Mouse (Mus musculus) hindbrain, embryonic 15.5 days (tissue): ENCODE data around the gene Elmo1. TPM values are rescaled to one million over a fixed set of nuclear protein-coding genes. Genes with fewer than 3 reads are reported as not detected.

Experiments used
- ATAC-seq: fragments of 200-750 bp; cut with Nextera tagmentation; 2 replicates; pipeline ENCODE4 v1.8.0; 2017; ENCODE audit warnings: low read depth, moderate number of reproducible peaks, moderate TSS enrichment; ENCODE audit not compliant: low FRiP score
- H3K27ac ChIP-seq: fragments of 300-500 bp; sonication (generic); replicated peaks from 2 replicates; pipeline ENCODE4 v1.5.1; 2015; ENCODE audit warnings: mild to moderate bottlenecking, inconsistent platforms
- H3K27me3 ChIP-seq: fragments of 300-500 bp; sonication (generic); 2 replicates; pipeline ENCODE4 v1.6.1; 2015; ENCODE audit warnings: control low read depth, inconsistent platforms
- H3K36me3 ChIP-seq: fragments of 300-500 bp; sonication (generic); 2 replicates; pipeline ENCODE4 v1.6.1; 2015; ENCODE audit warnings: control low read depth, inconsistent platforms
- H3K4me1 ChIP-seq: fragments of 300-500 bp; sonication (generic); replicated peaks from 2 replicates; pipeline ENCODE4 v1.6.1; 2015; ENCODE audit warnings: control low read depth, inconsistent platforms
- H3K4me2 ChIP-seq: fragments of 300-500 bp; sonication (generic); 2 replicates; pipeline ENCODE4 v1.6.1; 2015; ENCODE audit warnings: moderate library complexity, mild to moderate bottlenecking, inconsistent platforms
- H3K4me3 ChIP-seq: fragments of 300-500 bp; sonication (generic); 2 replicates; pipeline ENCODE4 v1.5.1; 2015; ENCODE audit warnings: mild to moderate bottlenecking, inconsistent platforms
- H3K9ac ChIP-seq: fragments of 300-500 bp; sonication (generic); 2 replicates; pipeline ENCODE4 v1.6.1; 2015; ENCODE audit warnings: inconsistent platforms
- H3K9me3 ChIP-seq: fragments of 300-500 bp; sonication (generic); 2 replicates; pipeline ENCODE4 v1.6.1; 2016; ENCODE audit warnings: control low read depth, inconsistent platforms
- WGBS: fragments of 180-500 bp; shearing (Covaris S2); methylation state at CpG from one replicate; pipeline ENCODE4 v1.1.7; 2015; 5-methylcytosine and 5-hydroxymethylcytosine counted together
- polyA plus RNA-seq: library from polyadenylated mRNA; unstranded; fragments of >200 nt; fragmentation: Nextera tagmentation; extraction: Ambion mirVana; gene quantifications from 2 replicates; pipeline ENCODE4 v1.2.1, GENCODE M21; 2015

Gene Elmo1
- polyA plus RNA-seq, 1 experiment from 2014 or later: 47.9 TPM

DNA sequence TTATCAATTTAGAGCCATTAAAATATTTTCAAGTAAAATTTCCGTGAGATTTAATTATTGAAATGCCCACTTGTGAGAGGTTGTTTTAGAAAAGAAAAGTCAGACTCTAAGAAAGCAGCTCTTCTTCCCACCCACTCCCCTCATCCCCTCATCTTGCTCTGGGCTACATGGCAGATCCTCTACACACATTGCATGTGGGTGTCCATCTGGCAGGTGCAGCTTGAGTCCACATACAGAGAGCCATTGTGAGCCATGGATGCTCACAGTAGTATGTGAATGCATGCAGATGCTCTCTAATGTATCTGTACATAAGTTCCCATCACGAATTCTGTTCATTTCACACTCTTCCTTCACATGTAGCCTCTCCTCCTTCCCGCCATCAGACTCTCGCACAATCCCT is 236.7 kb downstream of the Elmo1 start:
- H3K27ac ChIP-seq: no peak overlapping the region
- no peaks in the 10 kb centered on the region for H3K4me1 ChIP-seq
- WGBS: 94% methylated on average over 4 of the region's 4 CpGs
- H3K9me3 ChIP-seq: no peaks in the 10 kb centered on the region
- no peak for ATAC-seq
- H3K9ac ChIP-seq: no peak overlapping the region
- H3K36me3 ChIP-seq: no peaks in the 10 kb centered on the region
- H3K27me3 ChIP-seq: no peaks in the 10 kb centered on the region
- H3K4me2 ChIP-seq: no peak overlapping the region
- no peak overlapping the region for H3K4me3 ChIP-seq

DNA sequence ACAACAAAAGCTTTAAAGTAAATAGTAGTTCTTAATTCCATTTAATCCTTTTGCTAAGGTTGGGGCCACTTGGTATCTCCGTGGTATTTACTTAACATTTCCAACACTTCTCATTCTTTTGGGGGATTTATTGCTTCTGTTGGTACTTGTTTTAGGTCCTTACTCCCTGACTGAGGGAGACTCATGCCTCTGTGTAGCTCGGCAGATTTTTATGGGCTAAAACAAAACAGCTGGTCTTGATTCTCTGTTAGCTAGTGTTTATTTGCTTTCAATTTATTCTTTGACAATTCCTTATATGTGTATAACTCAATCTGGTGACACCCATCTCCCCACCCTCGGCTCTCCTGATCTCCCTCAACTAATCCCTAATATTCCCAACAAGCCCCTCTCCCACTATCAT is 237.6 kb downstream of the Elmo1 start:
- no peak for ATAC-seq
- H3K27ac ChIP-seq: no peak overlapping the region
- no peak overlapping the region for H3K4me3 ChIP-seq
- no peaks in the 10 kb centered on the region for H3K9me3 ChIP-seq
- 77% methylated on average over 3 of the region's 3 CpGs for WGBS
- no peaks in the 10 kb centered on the region for H3K4me1 ChIP-seq
- no peaks in the 10 kb centered on the region for H3K36me3 ChIP-seq
- no peak overlapping the region for H3K4me2 ChIP-seq
- no peak overlapping the region for H3K9ac ChIP-seq
- H3K27me3 ChIP-seq: no peaks in the 10 kb centered on the region

DNA sequence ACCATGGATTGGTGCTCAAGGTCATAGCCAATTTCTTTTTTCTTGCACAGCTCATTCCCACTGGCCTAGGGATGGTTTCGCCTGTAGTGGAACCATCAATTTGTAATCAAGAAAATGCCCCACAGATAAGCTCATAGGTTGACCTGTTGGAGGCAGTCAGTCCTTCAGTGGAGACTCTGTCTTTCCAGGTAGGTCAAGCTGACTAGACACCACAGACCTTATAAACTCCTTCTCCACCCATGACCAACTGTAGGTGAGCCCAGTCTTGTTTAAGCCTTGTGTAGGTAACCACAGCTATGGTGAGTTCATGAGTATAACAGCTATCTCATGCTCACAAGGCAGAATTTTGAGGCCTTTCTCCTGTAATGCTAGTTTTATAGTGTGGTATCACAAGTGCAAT is 238.3 kb downstream of the Elmo1 start:
- whole genome bisulfite sequencing: 100% methylated on average over 1 of the region's 1 CpGs
- no peak for ATAC-seq
- no peak overlapping the region for H3K9ac ChIP-seq

DNA sequence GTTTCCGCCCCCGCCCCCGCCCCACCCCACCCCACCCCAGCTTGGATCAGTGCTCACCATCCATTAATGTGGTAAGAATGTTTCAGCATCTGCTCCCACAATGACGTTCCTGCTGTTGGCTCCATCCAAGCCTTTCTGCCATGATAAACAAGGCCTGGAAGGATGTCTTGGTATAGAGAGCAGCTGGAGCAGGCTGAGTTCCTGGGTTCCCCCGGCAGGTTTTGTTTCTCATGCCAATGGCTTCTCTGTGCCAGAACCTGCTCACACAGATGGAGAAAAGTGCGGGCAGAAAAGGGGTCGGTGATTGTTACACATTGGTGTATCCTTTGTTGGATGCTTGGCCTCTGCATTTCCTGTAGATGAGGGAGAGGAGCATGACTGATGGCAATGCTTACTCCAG is 240.6 kb downstream of the Elmo1 start:
- no peaks in the 10 kb centered on the region for H3K9me3 ChIP-seq
- H3K36me3 ChIP-seq: no peaks in the 10 kb centered on the region
- H3K4me2 ChIP-seq: no peak overlapping the region
- no peak overlapping the region; the same call in 1 of the 2 replicates for H3K27ac ChIP-seq
- no peaks in the 10 kb centered on the region; the same call in 1 of the 2 replicates for H3K4me1 ChIP-seq
- 78% methylated on average over 7 of the region's 7 CpGs for WGBS
- no peaks in the 10 kb centered on the region for H3K27me3 ChIP-seq
- no peak overlapping the region for H3K4me3 ChIP-seq
- no peak overlapping the region for H3K9ac ChIP-seq
- ATAC-seq: peak; percentile 48; the same call in 1 of the 2 replicates

More for the DNA sequence above, 238.3 kb downstream of the Elmo1 start:
- H3K4me3 ChIP-seq: no peak overlapping the region
- no peak overlapping the region for H3K4me2 ChIP-seq
- H3K27me3 ChIP-seq: no peaks in the 10 kb centered on the region
- H3K36me3 ChIP-seq: no peaks in the 10 kb centered on the region
- no peaks in the 10 kb centered on the region for H3K4me1 ChIP-seq
- H3K27ac ChIP-seq: no peak overlapping the region
- no peaks in the 10 kb centered on the region for H3K9me3 ChIP-seq

DNA sequence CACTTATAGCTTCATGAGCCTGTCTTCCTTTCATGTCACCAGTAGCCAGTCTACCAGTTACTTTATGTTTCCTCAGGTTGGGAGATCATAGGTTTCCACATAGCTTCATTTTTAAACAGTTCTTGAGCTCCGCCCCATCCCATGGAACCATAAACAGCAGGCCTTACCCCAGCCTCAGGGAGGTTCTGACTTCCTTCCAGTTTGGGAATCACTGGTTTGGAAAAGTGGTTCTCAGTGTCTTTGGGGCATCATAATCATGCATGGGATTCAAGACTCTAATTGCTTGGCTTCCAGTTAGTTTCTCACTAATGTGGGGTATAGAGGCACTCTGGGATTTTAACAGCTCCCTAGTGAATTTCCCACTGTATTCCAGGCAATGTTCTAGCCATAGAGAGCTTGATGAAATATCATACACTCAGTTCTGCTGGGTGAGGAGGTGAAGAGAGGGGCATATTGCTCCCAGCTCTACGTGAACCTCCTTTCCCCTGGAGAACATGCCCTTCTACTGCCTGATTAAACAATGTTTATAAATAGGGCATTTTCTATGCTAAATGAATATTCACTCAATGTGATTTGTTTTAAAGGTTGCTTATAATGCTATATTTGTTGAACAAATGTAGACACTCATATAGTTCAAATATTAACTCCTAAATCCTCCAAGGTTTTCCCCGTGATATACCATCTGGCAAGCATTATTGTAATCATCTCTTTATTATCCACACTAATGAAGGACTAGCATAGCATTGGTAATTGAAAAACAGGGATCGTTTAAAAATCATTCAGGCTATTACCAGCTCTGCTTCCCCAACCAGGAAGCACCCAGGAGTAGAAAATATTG is 244.9 kb downstream of the Elmo1 start:
- Histone ChIP-seq H3K4me1 (peaks cover 3% of the 10 kb centered on the region; the same call in 1 of the 2 replicates), H3K27me3 (no peaks in the 10 kb centered on the region), H3K9me3 (no peaks in the 10 kb centered on the region), H3K9ac (no peak overlapping the region), H3K4me3 (no peak overlapping the region), H3K36me3 (no peaks in the 10 kb centered on the region), H3K4me2 (no peak overlapping the region), H3K27ac (no peak overlapping the region)
- ATAC-seq: peak; percentile 61; the same call in 1 of the 2 replicates
- 60% methylated on average over 4 of the region's 4 CpGs for WGBS

GRCm38 (mm10) chr13:20335889-20336497 is 245.6 kb downstream of the Elmo1 start:
- ATAC-seq: peak; percentile 59; the same call in 1 of the 2 replicates
- 57% methylated on average over 7 of the region's 7 CpGs for WGBS
- no peak overlapping the region for H3K27ac ChIP-seq

DNA sequence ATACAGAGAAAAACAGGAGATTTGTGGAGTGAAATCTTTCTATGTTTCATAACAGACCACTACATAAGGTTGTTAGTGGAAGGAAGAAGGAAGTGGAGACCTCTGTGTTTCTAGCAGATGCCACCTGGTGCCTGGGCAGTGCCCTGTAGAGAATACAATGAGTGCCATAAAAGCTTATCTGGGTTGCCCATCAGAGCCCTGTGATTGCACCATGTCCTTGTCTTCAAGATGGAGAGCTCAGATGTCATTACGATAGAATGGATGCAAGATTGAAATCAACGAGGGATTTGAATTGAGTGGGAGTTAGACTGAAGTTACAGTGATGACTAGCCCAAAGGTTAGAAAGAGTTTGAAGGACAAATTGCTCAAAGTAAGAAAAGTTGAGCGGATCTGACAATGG is 252.5 kb downstream of the Elmo1 start:
- Histone ChIP-seq H3K9me3 (no peaks in the 10 kb centered on the region), H3K27me3 (no peaks in the 10 kb centered on the region), H3K9ac (no peak overlapping the region), H3K4me1 (no peaks in the 10 kb centered on the region), H3K36me3 (no peaks in the 10 kb centered on the region), H3K4me2 (no peak overlapping the region), H3K4me3 (no peak overlapping the region), H3K27ac (no peak overlapping the region)
- no peak for ATAC-seq
- 92% methylated on average over 3 of the region's 3 CpGs for WGBS

More at GRCm38 (mm10) chr13:20335889-20336497, 245.6 kb downstream of the Elmo1 start:
- H3K4me3 ChIP-seq: no peak overlapping the region
- no peak overlapping the region for H3K4me2 ChIP-seq
- H3K27me3 ChIP-seq: no peaks in the 10 kb centered on the region
- no peaks in the 10 kb centered on the region for H3K36me3 ChIP-seq
- H3K9me3 ChIP-seq: no peaks in the 10 kb centered on the region
- H3K4me1 ChIP-seq: peaks cover 3% of the 10 kb centered on the region; the same call in 1 of the 2 replicates
- no peak overlapping the region for H3K9ac ChIP-seq

DNA sequence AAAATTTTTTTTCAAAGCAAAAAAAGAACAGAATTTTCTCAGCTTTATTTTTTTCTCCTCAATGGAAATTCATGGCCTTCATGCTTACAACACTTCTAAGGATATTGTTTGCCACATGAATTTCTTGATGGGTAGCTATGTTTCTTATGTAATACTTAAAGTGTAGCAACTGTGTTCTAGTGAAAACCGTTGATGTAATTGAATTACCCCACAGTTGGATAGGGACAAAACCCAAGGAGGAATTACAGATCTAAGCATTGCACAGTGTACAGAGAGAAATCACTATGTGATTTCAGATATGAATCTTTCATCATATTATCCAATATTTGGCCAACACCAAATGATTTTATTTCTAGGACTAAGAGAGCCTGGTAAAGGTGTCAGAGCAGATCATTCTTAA is 259.4 kb downstream of the Elmo1 start:
- WGBS: 75% methylated on average over 1 of the region's 1 CpGs
- Histone ChIP-seq H3K27ac (no peak overlapping the region), H3K4me2 (no peak overlapping the region), H3K36me3 (no peaks in the 10 kb centered on the region), H3K4me1 (peaks cover 10% of the 10 kb centered on the region), H3K9me3 (no peaks in the 10 kb centered on the region), H3K4me3 (no peak overlapping the region), H3K9ac (no peak overlapping the region), H3K27me3 (no peaks in the 10 kb centered on the region)
- no peak for ATAC-seq

DNA sequence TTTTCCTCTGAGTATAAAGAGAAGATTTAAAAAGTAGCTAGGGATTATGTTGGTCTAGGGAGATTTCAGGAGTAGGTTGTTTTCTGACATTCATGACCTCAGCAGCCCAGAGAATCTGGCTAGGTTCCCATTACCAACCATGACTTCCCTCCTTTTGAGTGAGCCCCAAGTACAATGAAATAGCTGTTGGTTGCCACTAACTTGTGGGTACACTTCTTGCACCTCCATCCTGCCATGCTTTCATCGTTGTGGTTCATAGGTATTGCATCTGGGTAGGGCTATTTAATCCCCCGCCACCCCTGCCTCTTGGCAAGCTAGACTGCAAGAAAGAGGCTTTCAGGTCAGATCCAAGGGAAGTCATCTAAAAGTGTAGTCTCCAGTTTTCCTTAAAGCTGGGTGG is 262.2 kb downstream of the Elmo1 start:
- WGBS: 94% methylated on average over 2 of the region's 2 CpGs
- no peaks in the 10 kb centered on the region for H3K36me3 ChIP-seq
- H3K9ac ChIP-seq: no peak overlapping the region
- H3K9me3 ChIP-seq: no peaks in the 10 kb centered on the region
- no peak for ATAC-seq
- H3K27ac ChIP-seq: no peak overlapping the region
- peaks cover 17% of the 10 kb centered on the region for H3K4me1 ChIP-seq
- no peaks in the 10 kb centered on the region for H3K27me3 ChIP-seq
- H3K4me2 ChIP-seq: no peak overlapping the region
- no peak overlapping the region for H3K4me3 ChIP-seq

DNA sequence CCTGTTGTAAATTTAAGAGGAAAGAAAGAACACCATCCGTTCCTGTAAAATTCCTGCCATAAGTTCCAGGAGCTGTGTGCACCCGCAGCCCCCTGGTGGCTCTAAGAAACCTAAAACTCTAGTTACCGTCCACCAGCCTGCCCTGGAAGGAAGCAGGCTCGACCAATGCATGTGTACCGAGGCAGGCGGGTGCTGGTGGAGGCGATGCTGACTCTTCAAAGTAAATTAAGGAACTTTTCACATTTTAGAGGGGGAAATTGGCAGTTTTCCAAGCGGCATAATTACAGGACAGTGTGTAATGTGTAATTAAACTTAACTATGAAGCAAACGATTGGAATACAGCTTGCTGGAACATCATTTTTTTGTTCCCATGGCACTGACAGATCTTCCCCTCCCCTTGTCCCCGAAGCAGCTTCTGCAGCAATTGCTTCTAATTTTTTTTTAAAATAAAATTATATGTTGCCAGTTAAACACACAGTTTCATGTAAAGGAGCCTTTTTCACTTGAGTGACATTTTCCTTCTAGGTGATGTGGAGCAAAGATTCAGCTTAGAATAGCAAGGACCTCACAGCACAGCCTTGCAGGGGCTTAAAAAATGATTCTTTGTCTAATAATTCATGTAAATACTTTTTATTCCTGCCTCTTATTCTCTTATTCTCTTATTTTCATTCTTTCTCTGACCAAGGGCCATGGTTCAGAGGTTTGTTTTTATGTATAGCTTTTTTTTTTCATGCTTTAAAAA is 263.6 kb downstream of the Elmo1 start:
- no peaks in the 10 kb centered on the region for H3K27me3 ChIP-seq
- H3K4me2 ChIP-seq: peak overlapping the region; percentile 23
- peaks cover 17% of the 10 kb centered on the region for H3K4me1 ChIP-seq
- H3K4me3 ChIP-seq: no peak overlapping the region
- WGBS: 25% methylated on average over 10 of the region's 10 CpGs
- H3K9me3 ChIP-seq: no peaks in the 10 kb centered on the region
- ATAC-seq: peak; percentile 62; the same call in 1 of the 2 replicates
- no peaks in the 10 kb centered on the region for H3K36me3 ChIP-seq
- peak overlapping the region; percentile 35 for H3K27ac ChIP-seq
- H3K9ac ChIP-seq: no peak overlapping the region

- Histone ChIP-seq H3K4me1 (peaks cover 17% of the 10 kb centered on the region), H3K9ac (no peak overlapping the region), H3K36me3 (no peaks in the 10 kb centered on the region), H3K27me3 (no peaks in the 10 kb centered on the region), H3K27ac (peak overlapping the region; percentile 35; the same call in 1 of the 2 replicates), H3K4me2 (no peak overlapping the region), H3K4me3 (no peak overlapping the region), H3K9me3 (no peaks in the 10 kb centered on the region)
- 33% methylated on average over 5 of the region's 5 CpGs for WGBS
- ATAC-seq: peak; percentile 82
Observed at GRCm38 (mm10) chr13:20354604-20354999, 264.2 kb downstream of the Elmo1 start.

- H3K9me3 ChIP-seq: no peaks in the 10 kb centered on the region
- no peak for ATAC-seq
- H3K4me3 ChIP-seq: no peak overlapping the region
- H3K4me1 ChIP-seq: peaks cover 4% of the 10 kb centered on the region
- H3K4me2 ChIP-seq: no peak overlapping the region
- WGBS: 76% methylated on average over 2 of the region's 2 CpGs
- H3K36me3 ChIP-seq: no peaks in the 10 kb centered on the region
- no peak overlapping the region for H3K27ac ChIP-seq
- H3K9ac ChIP-seq: no peak overlapping the region
- no peaks in the 10 kb centered on the region for H3K27me3 ChIP-seq
Observed at GRCm38 (mm10) chr13:20362541-20362940, 272.1 kb downstream of the Elmo1 start.
